Mouse (Mus musculus): ENCODE results near the gene Zfp467.
A peak's percentile ranks its signal among the peaks of the same experiment; 100 is the strongest.

DNA sequence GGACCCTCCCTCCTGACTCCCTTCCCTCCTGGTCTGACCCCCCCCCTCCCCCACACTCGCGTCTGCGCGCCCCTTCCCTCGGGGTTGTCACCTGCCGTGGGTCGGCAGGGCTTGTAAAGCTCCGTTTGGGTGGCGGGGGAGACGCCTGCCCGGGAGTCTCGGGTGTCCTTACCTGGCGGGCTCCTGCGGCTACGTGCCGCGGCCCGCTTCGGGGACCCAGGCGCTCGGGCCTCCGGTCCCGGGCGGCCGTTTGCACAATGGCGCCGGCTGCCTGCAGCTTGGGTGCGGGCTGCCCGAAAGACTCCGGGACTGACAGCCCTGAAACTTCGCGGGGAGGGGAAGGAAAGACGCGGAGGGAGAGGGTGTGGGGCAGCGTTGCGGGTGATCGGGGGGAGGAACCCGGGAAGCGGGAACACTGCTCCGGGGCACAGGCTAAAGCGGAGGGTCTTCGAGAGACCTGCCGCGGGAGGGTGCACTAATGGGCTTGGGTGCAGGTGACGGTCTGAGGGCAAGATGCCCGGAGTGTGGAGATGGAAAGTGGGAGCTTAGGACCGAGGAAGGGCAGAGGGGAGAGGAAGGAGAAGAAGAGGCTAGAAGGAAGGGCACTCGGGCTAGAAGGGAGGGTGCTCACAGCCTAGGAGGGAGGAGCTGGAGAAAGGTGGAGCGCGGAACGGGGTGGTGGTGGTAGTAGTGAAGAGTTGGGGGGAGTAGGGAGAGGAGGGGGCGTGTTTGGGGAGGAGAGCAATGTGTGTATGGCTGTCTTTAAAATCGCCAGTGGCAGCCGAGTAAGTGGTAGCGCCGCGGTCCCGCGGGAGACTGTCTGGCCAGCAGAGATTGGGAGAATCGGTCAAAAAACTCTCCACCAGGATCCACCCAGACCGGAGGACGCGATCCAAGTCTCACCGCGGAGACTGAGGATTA, at the start of gene Zfp467:
- TF ChIP-seq POLR2A (IDR thresholded peaks at IDR 0.05; ENCODE audit: borderline replicate concordance, extremely low read depth, insufficient read depth, insufficient read length, poor library complexity, severe bottlenecking) (peak; percentile 27; the same call in 1 of the 2 replicates), CTCF (IDR thresholded peaks at IDR 0.05; ENCODE audit: borderline replicate concordance, extremely low read depth, insufficient read depth, insufficient read length) (no peak)

Measured in brain, embryonic 14.5 days (tissue).